24 mouse cellular contexts compared by ENCODE assay signal in the genomic region with DNA sequence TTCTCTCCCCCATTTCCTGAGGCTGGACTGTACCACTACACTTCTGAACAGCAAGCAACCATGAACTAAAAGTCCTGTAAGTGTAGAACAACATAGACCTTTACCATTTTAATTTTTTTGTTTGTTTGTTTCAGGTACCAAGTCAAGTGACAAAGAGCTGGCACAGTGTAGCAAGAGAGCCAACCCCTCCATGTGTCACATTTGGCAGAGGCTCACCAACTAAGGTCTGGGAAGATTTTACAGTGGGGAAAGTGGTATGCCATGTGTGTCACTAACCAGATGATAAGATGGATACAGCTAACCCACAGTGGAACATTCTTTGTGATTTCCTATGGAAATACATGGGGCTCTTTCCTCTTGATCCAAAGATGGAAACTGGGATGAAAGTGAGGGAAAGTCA. TPM values are rescaled to one million over a fixed set of nuclear protein-coding genes. Genes with fewer than 3 reads are reported as not detected.
DNase-seq lines count a peak whose midpoint lies in the region; ATAC-seq and TF ChIP-seq lines count a peak whose summit lies in the region.
"Had no signal": no experiment of that assay in that cellular context is flagged by ENCODE, and none has a peak within 500 bp of the region (broad histone marks: within the 10 kb centered on the region; RNA-seq: fewer than 3 reads in every experiment).

No protein-coding gene starts in this region.

- H3K27ac ChIP-seq in hindbrain, postnatal 0 days, result no peak overlapping the region
- no peak overlapping the region for H3K27ac ChIP-seq in hindbrain, embryonic 11.5 days (ENCODE audit: low read depth, low read length)
- H3K27ac ChIP-seq in cerebellum, adult 2 months (ENCODE audit: insufficient read depth, low read length), result no peak overlapping the region
- H3K27ac ChIP-seq in forebrain, embryonic 15.5 days (replicated peaks), result no peak overlapping the region
- H3K27ac ChIP-seq: embryonic facial prominence, embryonic 13.5 days; forebrain, embryonic 13.5 days; heart, embryonic 10.5 days; hindbrain, embryonic 14.5 days had no signal

- ATAC-seq in hindbrain, postnatal 0 days, result no peak
- no peak for ATAC-seq in hindbrain, embryonic 11.5 days (ENCODE audit: low FRiP score)
- ATAC-seq in forebrain, embryonic 15.5 days (replicated peaks), result no peak
- ATAC-seq: intestine, postnatal 0 days had no signal

- H3K9me3 ChIP-seq in hindbrain, postnatal 0 days (ENCODE audit: low read length), result no peaks in the 10 kb centered on the region
- H3K9me3 ChIP-seq in hindbrain, embryonic 11.5 days (ENCODE audit: control insufficient read depth, low read length), result no peaks in the 10 kb centered on the region
- H3K9me3 ChIP-seq in forebrain, embryonic 15.5 days, result no peaks in the 10 kb centered on the region
- H3K9me3 ChIP-seq: embryonic facial prominence, embryonic 13.5 days; forebrain, embryonic 13.5 days; heart, embryonic 10.5 days had no signal

- TF ChIP-seq CTCF in hindbrain, postnatal 0 days (IDR thresholded peaks at IDR 0.05; ENCODE audit: low read depth), result no peak
- no peak for TF ChIP-seq CTCF in cerebellum, adult 2 months (IDR thresholded peaks at IDR 0.05; ENCODE audit: borderline replicate concordance, insufficient read depth, low read depth, low read length)

- H3K36me3 ChIP-seq in hindbrain, postnatal 0 days (ENCODE audit: insufficient read depth, low read length), result no peaks in the 10 kb centered on the region
- H3K36me3 ChIP-seq in hindbrain, embryonic 11.5 days (ENCODE audit: control insufficient read depth, insufficient read depth, low read length), result no peaks in the 10 kb centered on the region
- H3K36me3 ChIP-seq in forebrain, embryonic 15.5 days, result no peaks in the 10 kb centered on the region
- H3K36me3 ChIP-seq: embryonic facial prominence, embryonic 13.5 days; heart, embryonic 10.5 days had no signal

- no peak overlapping the region for H3K9ac ChIP-seq in hindbrain, postnatal 0 days (replicated peaks; ENCODE audit: low read length)
- H3K9ac ChIP-seq in hindbrain, embryonic 11.5 days (ENCODE audit: low read depth, low read length), result no peak overlapping the region
- H3K9ac ChIP-seq in forebrain, embryonic 15.5 days (replicated peaks), result no peak overlapping the region
- H3K9ac ChIP-seq: embryonic facial prominence, embryonic 13.5 days; forebrain, embryonic 13.5 days; hindbrain, embryonic 14.5 days had no signal

- H3K4me1 ChIP-seq in hindbrain, postnatal 0 days (ENCODE audit: insufficient read depth, low read length), result no peaks in the 10 kb centered on the region
- H3K4me1 ChIP-seq in hindbrain, embryonic 11.5 days (replicated peaks; ENCODE audit: control insufficient read depth, insufficient read depth, low read length), result no peaks in the 10 kb centered on the region
- H3K4me1 ChIP-seq in cerebellum, adult 2 months (ENCODE audit: control insufficient read depth, insufficient read depth, low read length), result peaks cover 18% of the 10 kb centered on the region
- no peaks in the 10 kb centered on the region for H3K4me1 ChIP-seq in forebrain, embryonic 15.5 days
- H3K4me1 ChIP-seq: embryonic facial prominence, embryonic 13.5 days; forebrain, embryonic 13.5 days; heart, embryonic 10.5 days had no signal

- DNase-seq in hindbrain, postnatal 0 days (ENCODE audit: low spot score), result peak; percentile 13
- no peak for DNase-seq in hindbrain, embryonic 11.5 days (ENCODE audit: low spot score)
- DNase-seq in cerebellum, adult 2 months, result peak; percentile 36 to 65
- peak; percentile 70 to 71 for DNase-seq in cerebellum, postnatal 10 days
- no peak for DNase-seq in frontal cortex, postnatal 25 days (ENCODE audit: low spot score in 2 of 2)
- DNase-seq in left cerebral cortex, postnatal 10 days (ENCODE audit: extremely low spot score in 1 of 2, low spot score in 2 of 2), result no peak
- DNase-seq: adrenal gland, postnatal 10 days; gastrocnemius, postnatal 10 days; heart, adult 18-20 months; heart, postnatal 10 days; kidney, adult 9 months had no signal

- no peaks in the 10 kb centered on the region for H3K27me3 ChIP-seq in hindbrain, postnatal 0 days (ENCODE audit: insufficient read depth, low read length)
- no peaks in the 10 kb centered on the region for H3K27me3 ChIP-seq in hindbrain, embryonic 11.5 days (ENCODE audit: control insufficient read depth, insufficient read depth, low read length)
- H3K27me3 ChIP-seq in cerebellum, adult 2 months (ENCODE audit: control insufficient read depth, insufficient read depth, low read length), result no peaks in the 10 kb centered on the region
- no peaks in the 10 kb centered on the region for H3K27me3 ChIP-seq in forebrain, embryonic 15.5 days
- H3K27me3 ChIP-seq: embryonic facial prominence, embryonic 13.5 days; forebrain, embryonic 13.5 days had no signal

- H3K4me3 ChIP-seq in hindbrain, postnatal 0 days (ENCODE audit: low read length), result no peak overlapping the region
- no peak overlapping the region for H3K4me3 ChIP-seq in hindbrain, embryonic 11.5 days (ENCODE audit: low read depth, low read length)
- H3K4me3 ChIP-seq in cerebellum, adult 2 months (replicated peaks; ENCODE audit: insufficient read depth, low read depth, low read length), result no peak overlapping the region
- H3K4me3 ChIP-seq in forebrain, embryonic 15.5 days, result no peak overlapping the region
- H3K4me3 ChIP-seq: embryonic facial prominence, embryonic 13.5 days; forebrain, embryonic 13.5 days; heart, embryonic 10.5 days had no signal

- TF ChIP-seq POLR2A in cerebellum, adult 2 months (IDR thresholded peaks at IDR 0.05; ENCODE audit: borderline replicate concordance, insufficient read depth, low read length), result no peak

- intact Hi-C loops in left cerebral cortex, postnatal 10 days (cut with DNase I), result loop anchor here (2.0 to 10.0 kb wide), 4 partner anchors 431 to 737 kb away; no protein-coding TSS in a partner anchor

- H3K4me2 ChIP-seq in hindbrain, postnatal 0 days (ENCODE audit: low read depth, low read length), result no peak overlapping the region
- H3K4me2 ChIP-seq in hindbrain, embryonic 11.5 days (replicated peaks; ENCODE audit: low read depth, low read length), result no peak overlapping the region
- H3K4me2 ChIP-seq in forebrain, embryonic 15.5 days (replicated peaks), result no peak overlapping the region
- H3K4me2 ChIP-seq: embryonic facial prominence, embryonic 13.5 days; forebrain, embryonic 13.5 days; hindbrain, embryonic 14.5 days had no signal

RNA-seq across cellular contexts. Expression of gene Olfr1370, which starts 38.8 kb away (rescaled TPM):
- total RNA-seq in hindbrain, postnatal 0 days (2014; rRNA removed), result not detected in 2 replicates
- polyA plus RNA-seq in hindbrain, postnatal 0 days (2015; fragmentation: Nextera tagmentation; extraction: Ambion mirVana), result not detected in 2 replicates
- polyA plus RNA-seq in hindbrain, embryonic 11.5 days (2014; fragmentation: Nextera tagmentation; extraction: Ambion mirVana), result not detected in 2 replicates
- not detected in 2 replicates for polyA plus RNA-seq in cerebellum, adult 2 months (2012; rRNA removed)
- not detected for total RNA-seq in left cerebral cortex, postnatal 10 days (2021)
- polyA plus RNA-seq in forebrain, embryonic 15.5 days (2015; fragmentation: Nextera tagmentation; extraction: Ambion mirVana), result not detected in 2 replicates
- total RNA-seq: adrenal gland, postnatal 10 days; adrenal gland, postnatal 4 days; gastrocnemius, postnatal 10 days; gastrocnemius, postnatal 4 days; heart, adult 18-20 months; heart, postnatal 10 days; hematopoietic stem cell, adult 5-6 weeks; MEL had no signal
- polyA plus RNA-seq: C2C12; cortical plate, adult 2 months; embryonic facial prominence, embryonic 13.5 days; forebrain, embryonic 13.5 days; heart, embryonic 10.5 days; heart, embryonic 14.5 days; hindbrain, embryonic 14.5 days; intestine, postnatal 0 days had no signal

Comparison
In these comparisons a context has a peak if more than half of its experiments do, and no peak if none do; other contexts are left out.
1. DNase-seq: peak in hindbrain, postnatal 0 days (single experiment), cerebellum, adult 2 months (2 of 2) and cerebellum, postnatal 10 days (2 of 2); none in hindbrain, embryonic 11.5 days (single experiment), frontal cortex, postnatal 25 days (0 of 2) and left cerebral cortex, postnatal 10 days (0 of 2).